Mouse (Mus musculus): Measurements from ENCODE around the gene Ifrd2. TPM values are rescaled to one million over a fixed set of nuclear protein-coding genes. Genes with fewer than 3 reads are reported as not detected.
A peak's percentile ranks its signal among the peaks of the same experiment; 100 is the strongest.

Ifrd2 gene
- total and polyA plus RNA-seq, 2 experiments = 21.5 to 54.6 TPM

DNA sequence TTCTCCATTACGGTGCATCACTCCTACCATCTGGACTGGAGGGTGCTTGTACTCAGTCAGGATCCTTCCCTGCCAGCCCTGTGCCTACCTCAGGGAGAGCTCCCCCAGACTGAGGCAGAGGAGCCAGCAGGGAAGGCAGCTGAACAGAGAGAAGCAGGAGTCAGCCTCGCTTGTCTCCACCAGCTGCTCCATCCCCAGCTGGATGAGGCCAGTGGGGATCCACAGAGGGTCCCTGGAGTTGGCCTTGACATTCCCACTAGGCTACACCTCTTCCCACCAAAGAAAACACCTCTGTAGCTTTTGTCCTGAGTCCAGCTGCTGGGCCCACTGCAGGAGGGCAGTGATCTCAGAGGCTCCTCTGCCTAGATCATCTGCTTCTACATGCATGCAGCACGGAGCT is 37.5 kb downstream of the Ifrd2 start:
- no peak for DNase-seq (ENCODE audit: extremely low read depth, low read depth, low spot score)
- peak overlapping the region; percentile 40 for H3K27ac ChIP-seq (replicated peaks; ENCODE audit: insufficient read depth, low read depth, low read length)

GRCm38 (mm10) chr9:107625351-107626128 is 38.1 kb downstream of the Ifrd2 start:
- peak overlapping the region; percentile 10; the same call in 1 of the 2 replicates for H3K9ac ChIP-seq (ENCODE audit: low read depth, low read length)
- 89% methylated on average over 12 of the region's 12 CpGs for WGBS
- TF ChIP-seq CTCF (IDR thresholded peaks at IDR 0.05; ENCODE audit: low read depth, low read length) (peak; percentile 28), POLR2A (IDR thresholded peaks at IDR 0.05; ENCODE audit: extremely low read depth, insufficient read depth, low read length) (no peak)
- H3K27me3 ChIP-seq (ENCODE audit: control insufficient read depth, insufficient read depth, low read length) = no peaks in the 10 kb centered on the region
- H3K79me2 ChIP-seq (ENCODE audit: control insufficient read depth, insufficient read depth, low read length) = peaks cover 55% of the 10 kb centered on the region
- no peak overlapping the region; the same call in 1 of the 2 replicates for H3K27ac ChIP-seq (replicated peaks; ENCODE audit: insufficient read depth, low read depth, low read length)
- DNase-seq (ENCODE audit: extremely low read depth, low read depth, low spot score) = no peak
- no peak overlapping the region for H3K4me3 ChIP-seq (ENCODE audit: insufficient read depth, low read depth, low read length)
- no peaks in the 10 kb centered on the region for H3K36me3 ChIP-seq (ENCODE audit: control insufficient read depth, insufficient read depth, low read length)
- H3K4me1 ChIP-seq (ENCODE audit: control insufficient read depth, insufficient read depth, low read length) = peaks cover 12% of the 10 kb centered on the region

More for the DNA sequence above, 37.5 kb downstream of the Ifrd2 start:
- WGBS = 76% methylated on average over 3 of the region's 3 CpGs
- no peak for TF ChIP-seq POLR2A (IDR thresholded peaks at IDR 0.05; ENCODE audit: extremely low read depth, insufficient read depth, low read length)
- TF ChIP-seq CTCF (IDR thresholded peaks at IDR 0.05; ENCODE audit: low read depth, low read length) = no peak
- H3K4me3 ChIP-seq (ENCODE audit: insufficient read depth, low read depth, low read length) = no peak overlapping the region
- H3K79me2 ChIP-seq (ENCODE audit: control insufficient read depth, insufficient read depth, low read length) = peaks cover 53% of the 10 kb centered on the region
- H3K9ac ChIP-seq (ENCODE audit: low read depth, low read length) = peak overlapping the region; percentile 10; the same call in 1 of the 2 replicates
- H3K4me1 ChIP-seq (ENCODE audit: control insufficient read depth, insufficient read depth, low read length) = peaks cover 13% of the 10 kb centered on the region
- H3K27me3 ChIP-seq (ENCODE audit: control insufficient read depth, insufficient read depth, low read length) = no peaks in the 10 kb centered on the region
- no peaks in the 10 kb centered on the region for H3K36me3 ChIP-seq (ENCODE audit: control insufficient read depth, insufficient read depth, low read length)

DNA sequence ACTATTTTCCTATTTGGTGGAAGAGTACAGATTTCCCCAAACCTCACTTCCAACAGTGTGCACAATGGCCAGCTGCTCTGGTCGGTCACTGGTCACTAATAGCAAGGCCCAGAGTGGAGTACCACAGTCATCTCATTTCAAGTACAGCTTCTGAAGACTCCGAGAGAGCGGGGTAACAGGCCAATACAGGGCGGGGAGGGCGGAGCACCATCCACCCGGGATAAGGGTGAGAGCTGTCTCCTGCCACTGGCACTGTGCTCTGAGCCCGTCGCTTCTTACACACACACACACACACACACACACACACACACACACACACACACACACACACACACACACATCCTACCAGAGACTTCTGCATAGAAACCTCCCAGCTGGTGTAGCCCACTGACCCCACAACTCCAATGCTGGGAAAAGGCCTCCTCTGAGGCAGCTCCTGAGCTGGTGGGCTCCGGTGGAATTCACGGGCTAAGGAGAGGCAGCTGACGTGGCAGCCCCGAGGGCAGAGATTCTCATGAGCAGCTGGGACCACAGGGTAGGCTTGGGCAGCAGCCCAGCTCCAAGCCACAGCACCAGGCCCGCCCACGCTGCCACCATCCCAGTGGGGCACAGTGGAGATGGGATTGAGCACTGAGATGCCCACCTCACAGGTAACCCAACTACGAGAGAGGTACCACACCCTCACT is 38.9 kb downstream of the Ifrd2 start:
- H3K27me3 ChIP-seq (ENCODE audit: control insufficient read depth, insufficient read depth, low read length) = no peaks in the 10 kb centered on the region
- no peaks in the 10 kb centered on the region for H3K36me3 ChIP-seq (ENCODE audit: control insufficient read depth, insufficient read depth, low read length)
- 74% methylated on average over 15 of the region's 15 CpGs for WGBS
- no peak for TF ChIP-seq POLR2A (IDR thresholded peaks at IDR 0.05; ENCODE audit: extremely low read depth, insufficient read depth, low read length)
- no peak for TF ChIP-seq CTCF (IDR thresholded peaks at IDR 0.05; ENCODE audit: low read depth, low read length)
- peak overlapping the region; percentile 10; the same call in 1 of the 2 replicates for H3K27ac ChIP-seq (replicated peaks; ENCODE audit: insufficient read depth, low read depth, low read length)
- H3K4me1 ChIP-seq (ENCODE audit: control insufficient read depth, insufficient read depth, low read length) = peaks cover 11% of the 10 kb centered on the region
- peak overlapping the region; percentile 7; the same call in 1 of the 2 replicates for H3K9ac ChIP-seq (ENCODE audit: low read depth, low read length)
- peaks cover 59% of the 10 kb centered on the region for H3K79me2 ChIP-seq (ENCODE audit: control insufficient read depth, insufficient read depth, low read length)
- H3K4me3 ChIP-seq (ENCODE audit: insufficient read depth, low read depth, low read length) = no peak overlapping the region; the same call in 1 of the 2 replicates
- DNase-seq (ENCODE audit: extremely low read depth, low read depth, low spot score) = no peak

DNA sequence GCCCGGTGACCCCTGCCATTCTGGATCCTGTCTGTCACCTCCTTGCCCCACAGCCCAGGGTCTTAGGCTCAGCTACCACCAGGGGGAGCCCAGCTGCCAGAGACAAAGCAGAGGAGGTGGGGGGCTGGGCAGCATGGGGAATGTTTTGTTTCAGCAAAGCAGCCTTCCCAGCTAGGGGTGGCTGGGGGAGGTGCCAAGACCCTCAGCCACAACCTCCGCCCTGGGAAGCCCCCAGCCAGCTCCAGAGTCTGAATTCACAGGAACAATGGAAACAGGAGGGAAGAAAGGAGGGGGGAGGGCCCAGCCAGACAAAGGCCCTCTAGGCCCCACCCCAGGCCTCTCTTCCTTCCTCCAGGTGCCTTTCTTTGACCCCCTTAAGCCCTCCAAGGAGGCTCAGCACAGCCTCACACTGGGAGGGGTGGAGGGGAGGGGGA is 39.4 kb downstream of the Ifrd2 start:
- Histone ChIP-seq H3K27ac (replicated peaks; ENCODE audit: insufficient read depth, low read depth, low read length) (no peak overlapping the region; the same call in 1 of the 2 replicates), H3K36me3 (ENCODE audit: control insufficient read depth, insufficient read depth, low read length) (no peaks in the 10 kb centered on the region), H3K79me2 (ENCODE audit: control insufficient read depth, insufficient read depth, low read length) (peaks cover 64% of the 10 kb centered on the region), H3K4me1 (ENCODE audit: control insufficient read depth, insufficient read depth, low read length) (peaks cover 10% of the 10 kb centered on the region), H3K9ac (ENCODE audit: low read depth, low read length) (peak overlapping the region; percentile 7; the same call in 1 of the 2 replicates), H3K4me3 (ENCODE audit: insufficient read depth, low read depth, low read length) (no peak overlapping the region), H3K27me3 (ENCODE audit: control insufficient read depth, insufficient read depth, low read length) (no peaks in the 10 kb centered on the region)
- 23% methylated on average over 2 of the region's 2 CpGs for WGBS
- DNase-seq (ENCODE audit: extremely low read depth, low read depth, low spot score) = no peak
- TF ChIP-seq CTCF (IDR thresholded peaks at IDR 0.05; ENCODE audit: low read depth, low read length) = peak; percentile 89
- TF ChIP-seq POLR2A (IDR thresholded peaks at IDR 0.05; ENCODE audit: extremely low read depth, insufficient read depth, low read length) = no peak

DNA sequence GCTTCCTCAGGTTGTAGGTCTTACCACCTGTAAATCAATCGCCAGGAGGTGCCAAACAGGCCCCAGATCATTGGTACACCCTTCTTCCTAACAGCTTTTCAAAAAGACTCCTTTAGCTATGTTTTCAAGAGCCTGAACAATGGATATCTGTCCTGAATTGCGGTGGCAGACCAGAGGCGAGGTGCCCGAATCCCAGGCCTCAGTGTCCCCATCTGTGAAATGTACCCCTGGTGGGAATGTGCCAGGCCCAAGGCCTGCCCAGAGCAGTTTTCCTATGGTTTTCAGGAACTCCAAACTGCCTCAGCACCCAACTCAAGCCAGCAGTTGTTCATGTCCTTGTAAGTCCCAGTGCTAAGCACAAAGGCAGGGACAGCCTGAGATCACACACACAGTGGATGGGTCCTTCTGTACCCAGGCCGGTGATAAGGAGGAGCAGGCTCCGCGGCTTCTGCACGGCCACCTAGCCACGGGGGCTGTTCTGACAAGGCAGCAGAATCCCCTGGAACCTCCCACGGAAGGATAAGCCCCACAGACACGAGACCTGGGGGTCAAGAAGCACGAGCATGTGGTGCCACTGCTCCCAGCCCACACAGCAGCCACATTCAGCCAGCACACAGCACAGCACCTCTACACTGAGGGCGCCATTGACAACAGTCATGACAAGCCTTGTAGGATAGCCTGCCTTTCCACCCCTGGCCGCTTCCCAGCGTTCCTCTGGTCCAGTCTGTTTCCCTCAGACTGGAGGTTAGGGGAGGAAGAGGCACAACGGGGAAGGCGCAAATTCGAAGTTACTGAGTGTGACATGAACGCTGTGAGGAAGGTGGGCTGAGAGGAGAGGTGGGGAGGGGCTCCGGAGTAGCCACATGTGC is 40.2 kb downstream of the Ifrd2 start:
- WGBS = 70% methylated on average over 20 of the region's 20 CpGs
- Histone ChIP-seq H3K79me2 (ENCODE audit: control insufficient read depth, insufficient read depth, low read length) (peaks cover 72% of the 10 kb centered on the region), H3K4me3 (ENCODE audit: insufficient read depth, low read depth, low read length) (no peak overlapping the region; the same call in 1 of the 2 replicates), H3K4me1 (ENCODE audit: control insufficient read depth, insufficient read depth, low read length) (peaks cover 13% of the 10 kb centered on the region), H3K36me3 (ENCODE audit: control insufficient read depth, insufficient read depth, low read length) (no peaks in the 10 kb centered on the region), H3K27me3 (ENCODE audit: control insufficient read depth, insufficient read depth, low read length) (no peaks in the 10 kb centered on the region), H3K9ac (ENCODE audit: low read depth, low read length) (peak overlapping the region; percentile 36), H3K27ac (replicated peaks; ENCODE audit: insufficient read depth, low read depth, low read length) (peak overlapping the region; percentile 70)
- TF ChIP-seq CTCF (IDR thresholded peaks at IDR 0.05; ENCODE audit: low read depth, low read length) = no peak
- TF ChIP-seq POLR2A (IDR thresholded peaks at IDR 0.05; ENCODE audit: extremely low read depth, insufficient read depth, low read length) = no peak
- no peak for DNase-seq (ENCODE audit: extremely low read depth, low read depth, low spot score)

All from liver, adult 2 months (tissue).